Mouse (Mus musculus) CH12.LX (cell line): ENCODE data around the gene Arpp21. TPM values are rescaled to one million over a fixed set of nuclear protein-coding genes. Genes with fewer than 3 reads are reported as not detected.

Experiments used
- DNase-seq: peaks from one replicate; pipeline ENCODE4 v3.0.0-alpha.2; 2013; ENCODE audit errors: extremely low read depth
- H3K27ac ChIP-seq: 2 replicates; pipeline ENCODE4 v1.5.1; 2012; ENCODE audit warnings: low read depth, mild to moderate bottlenecking, control low read depth, moderate library complexity; ENCODE audit not compliant: insufficient read depth
- H3K27me3 ChIP-seq: replicated peaks from 2 replicates; pipeline ENCODE3; 2012; ENCODE audit warnings: inconsistent platforms
- H3K36me3 ChIP-seq, 2 experiments: replicated peaks in 1 of 2; 2 replicates each; pipeline versions ENCODE3 to v1.6.1; 2012; ENCODE audit warnings: inconsistent platforms in 1 of 2, low read length in 1 of 2, mild to moderate bottlenecking in 1 of 2, mixed read lengths in 1 of 2, moderate library complexity in 1 of 2; ENCODE audit not compliant: control insufficient read depth in 1 of 2, insufficient read depth in 1 of 2
- H3K4me1 ChIP-seq, 2 experiments: 2 replicates each; pipeline ENCODE4 v1.6.1; 2012; ENCODE audit warnings: inconsistent platforms in 1 of 2, moderate library complexity in 1 of 2; ENCODE audit not compliant: insufficient read depth in 2 of 2, control insufficient read depth in 1 of 2
- H3K4me2 ChIP-seq: 2 replicates; pipeline ENCODE4 v1.6.1; 2012; ENCODE audit warnings: low read depth, mild to moderate bottlenecking, control low read depth; ENCODE audit not compliant: poor library complexity, insufficient read depth, severe bottlenecking
- H3K4me3 ChIP-seq, 3 experiments: fragments of 150-350 bp in 1 of 3; sonication (generic) in 1 of 3; replicated peaks in 1 of 3; 2 replicates each; pipeline versions ENCODE3 to v1.5.1; 2011 to 2012; ENCODE audit warnings: low read depth in 2 of 3, low read length in 2 of 3, mild to moderate bottlenecking in 2 of 3, moderate library complexity in 2 of 3, control low read depth in 1 of 3, improper control_type of control experiment in 1 of 3, inconsistent platforms in 1 of 3, mixed read lengths in 1 of 3; ENCODE audit not compliant: poor library complexity in 1 of 3
- H3K79me2 ChIP-seq: replicated peaks from 2 replicates; pipeline ENCODE4 v1.6.1; 2012; ENCODE audit warnings: mild to moderate bottlenecking, moderate library complexity; ENCODE audit not compliant: control insufficient read depth, poor library complexity, insufficient read depth, severe bottlenecking; ENCODE audit errors: extremely low read depth
- H3K9ac ChIP-seq: 2 replicates; pipeline ENCODE4 v1.6.1; 2012; ENCODE audit warnings: low read depth, mild to moderate bottlenecking, control low read depth, moderate library complexity; ENCODE audit not compliant: insufficient read depth
- H3K9me3 ChIP-seq: replicated peaks from 2 replicates; pipeline ENCODE3; 2012; ENCODE audit warnings: low read length, inconsistent platforms, mixed read lengths
- CHD1 ChIP-seq: IDR thresholded peaks from 2 replicates; pipeline ENCODE4 v1.6.1; 2012; ENCODE audit warnings: low read depth, low read length, improper control_type of control experiment, inconsistent platforms
- CHD2 ChIP-seq: IDR thresholded peaks from 2 replicates; pipeline ENCODE4 v1.6.1; 2011; ENCODE audit warnings: low read length, improper control_type of control experiment
- CTCF ChIP-seq, 2 experiments: IDR thresholded peaks in 1 of 2; conservative IDR thresholded peaks in 1 of 2; 2 replicates each; pipeline ENCODE4 v1.5.1; 2011 to 2012; ENCODE audit warnings: low read depth in 2 of 2, low read length in 2 of 2, improper control_type of control experiment in 1 of 2, inconsistent platforms in 1 of 2, mild to moderate bottlenecking in 1 of 2, moderate library complexity in 1 of 2
- E2F4 ChIP-seq: IDR thresholded peaks from 2 replicates; pipeline ENCODE4 v1.6.1; 2011; ENCODE audit warnings: low read depth, low read length, improper control_type of control experiment; ENCODE audit not compliant: insufficient replicate concordance
- ELF1 ChIP-seq: IDR thresholded peaks from 2 replicates; pipeline ENCODE4 v1.6.1; 2014; ENCODE audit warnings: low read depth, mild to moderate bottlenecking, inconsistent platforms, low read length, improper control_type of control experiment
- EP300 ChIP-seq: IDR thresholded peaks from 2 replicates; pipeline ENCODE4 v1.6.1; 2011; ENCODE audit warnings: low read length, improper control_type of control experiment
- ETS1 ChIP-seq: conservative IDR thresholded peaks from 2 replicates; pipeline ENCODE4 v1.6.1; 2012; ENCODE audit warnings: low read depth, mild to moderate bottlenecking, inconsistent platforms, low read length, improper control_type of control experiment, moderate library complexity
- GABPA ChIP-seq: IDR thresholded peaks from 2 replicates; pipeline ENCODE4 v1.6.1; 2012; ENCODE audit warnings: low read depth, low read length, improper control_type of control experiment, inconsistent platforms; ENCODE audit not compliant: insufficient replicate concordance
- IRF4 ChIP-seq: IDR thresholded peaks from 2 replicates; pipeline ENCODE4 v1.6.1; 2014; ENCODE audit warnings: low read depth, mild to moderate bottlenecking, inconsistent platforms, low read length, improper control_type of control experiment
- KAT2A ChIP-seq: IDR thresholded peaks from 2 replicates; pipeline ENCODE4 v1.6.1; 2012; ENCODE audit warnings: low read length, improper control_type of control experiment, inconsistent platforms; ENCODE audit not compliant: insufficient replicate concordance
- MAFK ChIP-seq: IDR thresholded peaks from 2 replicates; pipeline ENCODE4 v1.6.1; 2011; ENCODE audit warnings: low read length, improper control_type of control experiment; ENCODE audit not compliant: insufficient replicate concordance
- MAX ChIP-seq: IDR thresholded peaks from 2 replicates; pipeline ENCODE4 v1.6.1; 2011; ENCODE audit warnings: low read length, improper control_type of control experiment
- MAZ ChIP-seq: IDR thresholded peaks from 2 replicates; pipeline ENCODE4 v1.6.1; 2012; ENCODE audit warnings: low read depth, mild to moderate bottlenecking, inconsistent platforms, low read length, improper control_type of control experiment, moderate library complexity
- MEF2A ChIP-seq: IDR thresholded peaks from 2 replicates; pipeline ENCODE4 v1.6.1; 2014; ENCODE audit warnings: low read depth, mild to moderate bottlenecking, inconsistent platforms, low read length, improper control_type of control experiment, borderline replicate concordance
- MYC ChIP-seq: IDR thresholded peaks from 2 replicates; pipeline ENCODE4 v1.6.1; 2011; ENCODE audit warnings: low read depth, mild to moderate bottlenecking, improper control_type of control experiment, low read length
- PAX5 ChIP-seq: IDR thresholded peaks from 2 replicates; pipeline ENCODE4 v1.6.1; 2012; ENCODE audit warnings: low read length, inconsistent platforms, mixed read lengths
- POLR2A ChIP-seq: IDR thresholded peaks from 2 replicates; pipeline ENCODE4 v1.6.1; 2011; ENCODE audit warnings: low read depth, mild to moderate bottlenecking, improper control_type of control experiment, low read length
- RAD21 ChIP-seq: IDR thresholded peaks from 2 replicates; pipeline ENCODE4 v1.6.1; 2011; ENCODE audit warnings: low read depth, mild to moderate bottlenecking, low read length, improper control_type of control experiment, moderate library complexity
- SMC3 ChIP-seq: IDR thresholded peaks from 2 replicates; pipeline ENCODE4 v1.6.1; 2011; ENCODE audit warnings: low read depth, low read length, improper control_type of control experiment
- TBP ChIP-seq: conservative IDR thresholded peaks from 2 replicates; pipeline ENCODE4 v1.6.1; 2011; ENCODE audit warnings: low read depth, low read length, improper control_type of control experiment
- TCF12 ChIP-seq: IDR thresholded peaks from 2 replicates; pipeline ENCODE4 v1.6.1; 2014; ENCODE audit warnings: low read depth, mild to moderate bottlenecking, inconsistent platforms, low read length, improper control_type of control experiment
- UBTF ChIP-seq: IDR thresholded peaks from 2 replicates; pipeline ENCODE4 v1.6.1; 2012; ENCODE audit warnings: low read depth, mild to moderate bottlenecking, inconsistent platforms, low read length, improper control_type of control experiment, moderate library complexity
- USF1 ChIP-seq: IDR thresholded peaks from 2 replicates; pipeline ENCODE4 v1.6.1; 2014; ENCODE audit warnings: low read depth, mild to moderate bottlenecking, inconsistent platforms, low read length, improper control_type of control experiment
- USF2 ChIP-seq: conservative IDR thresholded peaks from 2 replicates; pipeline ENCODE4 v1.6.1; 2011; ENCODE audit warnings: low read depth, low read length, improper control_type of control experiment
- ZMIZ1 ChIP-seq: IDR thresholded peaks from 2 replicates; pipeline ENCODE4 v1.6.1; 2012; ENCODE audit warnings: low read depth, mild to moderate bottlenecking, inconsistent platforms, low read length, improper control_type of control experiment
- ZNF384 ChIP-seq: IDR thresholded peaks from 2 replicates; pipeline ENCODE4 v1.6.1; 2012; ENCODE audit warnings: low read depth, low read length, improper control_type of control experiment, inconsistent platforms
- dilution Hi-C: fragments of 300-500 bp; cut with MboI; formaldehyde crosslinking; loops from 2 replicates; pipeline ENCODE4 v1.14.3; 2020; ENCODE audit warnings: low sequenced_read_pairs; ENCODE audit not compliant: extremely low pct_unique_long_range_greater_than_20kb, extremely low pct_ligation_motif_present
- in situ Hi-C: fragments of 300-500 bp; cut with MboI; formaldehyde crosslinking; loops from 3 replicates; pipeline ENCODE4 v1.14.3; 2019; ENCODE audit warnings: low sequenced_read_pairs, low pct_ligation_motif_present, low pct_unique_long_range_greater_than_20kb, mixed read lengths
- polyA plus RNA-seq: library from polyadenylated mRNA; unstranded; fragments of >175 nt; gene quantifications from 2 replicates; pipeline ENCODE4 v1.2.1, GENCODE M21; 2012; ENCODE audit warnings: low read depth; ENCODE audit not compliant: insufficient read length
- total RNA-seq, 2 experiments: library from RNA; depleted of rRNA; stranded (reverse); fragments of 300-350 nt in 1 of 2; fragments of >200 nt in 1 of 2; gene quantifications; 2 replicates each; pipeline ENCODE4 v1.2.3; 2012 to 2014

The Arpp21 gene
- total and polyA plus RNA-seq, 3 experiments = not detected

DNA sequence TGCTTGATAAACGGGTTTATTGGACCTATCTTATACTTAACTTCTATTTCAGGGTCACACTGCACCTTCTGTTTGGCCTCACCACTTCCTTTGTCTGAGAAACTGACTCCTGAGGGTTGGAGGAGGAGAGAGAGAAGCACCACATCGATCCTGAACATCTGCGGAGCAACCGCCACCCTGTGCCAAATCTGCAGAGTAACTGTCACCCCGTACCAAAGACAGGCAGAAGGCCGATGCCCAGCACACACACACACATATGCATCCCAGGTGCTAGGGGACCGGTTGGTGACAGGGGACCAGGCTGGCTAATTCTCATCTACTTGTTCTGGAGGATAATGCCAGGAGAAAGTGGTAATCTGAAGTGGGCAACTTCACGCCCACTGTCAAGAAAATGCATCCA lies 16.4 kb downstream of the Arpp21 start:
- peaks cover 70% of the 10 kb centered on the region for H3K9me3 ChIP-seq
- dilution Hi-C loops = no loop called here
- no peak overlapping the region for H3K4me3 ChIP-seq
- DNase-seq = no peak
- H3K4me1 ChIP-seq = no peaks in the 10 kb centered on the region
- H3K9ac ChIP-seq = no peak overlapping the region
- H3K79me2 ChIP-seq = no peaks in the 10 kb centered on the region
- H3K36me3 ChIP-seq = no peaks in the 10 kb centered on the region
- in situ Hi-C loops = no loop called here
- TF ChIP-seq RAD21 = no peak
- no peaks in the 10 kb centered on the region for H3K27me3 ChIP-seq
- H3K4me2 ChIP-seq = no peak overlapping the region
- H3K27ac ChIP-seq = no peak overlapping the region

DNA sequence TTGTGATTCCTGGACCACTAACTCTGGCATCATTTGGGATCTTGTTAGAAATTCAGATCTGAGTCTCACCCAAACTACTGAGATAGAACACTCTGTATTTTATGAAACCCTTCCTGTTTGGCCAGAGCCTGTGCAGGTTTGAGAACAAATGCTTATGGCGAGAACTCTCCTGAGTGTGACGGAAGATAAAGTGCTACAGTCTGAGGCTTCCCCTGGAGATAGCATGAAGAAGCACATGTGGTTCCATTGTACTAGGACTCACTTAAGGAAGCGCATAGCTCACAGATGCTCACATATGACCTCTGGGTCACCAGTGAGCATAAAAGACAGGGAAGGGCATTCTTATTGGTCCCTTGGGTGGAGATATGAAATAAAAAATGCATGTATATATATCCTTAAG lies 17.5 kb downstream of the Arpp21 start:
- Histone ChIP-seq H3K4me3 (no peak overlapping the region), H3K79me2 (no peaks in the 10 kb centered on the region), H3K4me1 (no peaks in the 10 kb centered on the region), H3K36me3 (no peaks in the 10 kb centered on the region), H3K4me2 (no peak overlapping the region), H3K27me3 (no peaks in the 10 kb centered on the region), H3K9ac (no peak overlapping the region), H3K27ac (no peak overlapping the region), H3K9me3 (peaks cover 72% of the 10 kb centered on the region)
- TF ChIP-seq ETS1 (no peak), ELF1 (no peak), ZMIZ1 (no peak), SMC3 (no peak), GABPA (no peak), EP300 (no peak), UBTF (no peak), ZNF384 (no peak), RAD21 (no peak), MAZ (no peak), CTCF (conservative IDR thresholded peaks at IDR 0.05 in 1 of 2, IDR thresholded peaks at IDR 0.05 in 1 of 2; ENCODE audit: low read depth in 2 of 2, low read length in 2 of 2) (no peak), TBP (no peak), CHD2 (no peak), IRF4 (no peak), MEF2A (no peak)
- no peak for DNase-seq
- in situ Hi-C loops = no loop called here
- dilution Hi-C loops = no loop called here

DNA sequence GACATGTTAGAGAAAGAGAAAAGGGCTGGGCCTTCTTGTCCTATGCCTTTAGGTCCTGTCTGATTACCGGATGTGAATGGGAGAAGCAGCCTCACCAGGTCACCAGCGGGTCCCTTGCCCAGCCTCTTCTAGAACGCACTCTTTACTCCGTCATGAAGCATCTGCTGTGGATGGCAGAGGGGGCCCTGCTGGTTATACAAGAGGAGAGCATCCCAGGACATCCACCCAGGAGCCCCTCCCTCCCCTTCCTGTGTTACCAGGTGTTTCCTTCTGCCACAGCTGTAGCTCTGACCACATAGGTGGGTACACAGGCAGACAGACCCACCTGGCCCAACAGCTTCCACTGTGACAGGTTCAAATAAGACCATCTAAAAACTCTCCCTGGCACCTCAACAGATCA lies 18.6 kb downstream of the Arpp21 start:
- H3K4me3 ChIP-seq = no peak overlapping the region
- no peak for DNase-seq
- H3K36me3 ChIP-seq = no peaks in the 10 kb centered on the region
- in situ Hi-C loops = no loop called here
- H3K79me2 ChIP-seq = no peaks in the 10 kb centered on the region
- H3K9ac ChIP-seq = no peak overlapping the region
- TF ChIP-seq ETS1 = no peak
- TF ChIP-seq MAZ = no peak
- no peak for TF ChIP-seq MYC
- TF ChIP-seq E2F4 = no peak
- no peak for TF ChIP-seq ZMIZ1
- no peak for TF ChIP-seq ELF1
- no peak for TF ChIP-seq MAX
- no peak for TF ChIP-seq POLR2A
- TF ChIP-seq MAFK = no peak
- no peak for TF ChIP-seq USF2
- no peak for TF ChIP-seq USF1
- no peak for TF ChIP-seq TCF12
- TF ChIP-seq PAX5 = no peak
- no peak for TF ChIP-seq ZNF384
- TF ChIP-seq MEF2A = no peak
- TF ChIP-seq CHD1 = no peak
- TF ChIP-seq KAT2A = no peak
- H3K4me2 ChIP-seq = no peak overlapping the region
- dilution Hi-C loops = no loop called here
- no peaks in the 10 kb centered on the region for H3K4me1 ChIP-seq
- H3K27ac ChIP-seq = no peak overlapping the region
- H3K27me3 ChIP-seq = no peaks in the 10 kb centered on the region
- H3K9me3 ChIP-seq = peaks cover 72% of the 10 kb centered on the region
